Mouse (Mus musculus): ENCODE measurements around the gene Olfr1314.

The Olfr1314 gene

DNA sequence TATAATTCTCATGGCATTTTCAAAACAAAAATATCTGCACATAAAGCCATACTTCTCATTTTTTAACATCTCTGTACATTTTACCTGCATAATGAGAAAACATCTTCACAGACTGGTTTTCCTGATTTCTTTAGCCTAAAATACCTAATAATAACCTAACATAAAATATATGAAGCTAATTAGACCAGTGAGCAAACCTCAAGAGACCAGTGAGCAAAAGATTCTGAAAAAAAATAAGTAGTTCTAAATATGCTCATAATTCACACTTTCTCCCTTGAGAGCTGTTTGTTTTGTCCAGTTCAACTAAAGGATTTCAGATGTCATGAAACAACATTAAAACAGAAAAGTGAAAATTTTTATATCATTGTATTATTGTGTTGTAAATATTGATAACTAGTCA is at the start of gene Olfr1314:
Olfr1314 (minus strand) TSS at position 101 of the 400 bp plus-strand sequence.
- DNase-seq, result no peak

DNA sequence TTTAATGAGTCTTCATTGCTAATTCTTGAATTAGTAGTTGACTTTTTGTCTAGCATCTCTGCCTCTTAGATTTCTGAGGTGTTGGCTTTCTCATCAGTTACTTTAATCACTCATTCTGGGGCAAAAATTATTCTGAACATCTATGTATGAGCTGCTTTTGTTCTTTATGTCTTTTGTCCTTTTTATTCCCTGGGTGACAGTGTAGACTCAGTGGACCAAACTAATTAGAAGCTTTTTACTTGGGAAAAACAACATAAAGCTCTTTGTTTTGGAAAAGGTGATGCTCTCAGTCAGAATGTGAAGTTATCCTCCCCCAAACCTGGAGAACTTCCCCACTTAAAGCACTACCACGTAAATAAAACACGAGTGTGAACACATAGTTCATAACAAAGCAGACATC is 43.4 kb upstream of the Olfr1314 start, which contains the start of gene Olfr1317:
Olfr1317 (plus strand) TSS at position 301 of the 400 bp plus-strand sequence.
- DNase-seq, result no peak

DNA sequence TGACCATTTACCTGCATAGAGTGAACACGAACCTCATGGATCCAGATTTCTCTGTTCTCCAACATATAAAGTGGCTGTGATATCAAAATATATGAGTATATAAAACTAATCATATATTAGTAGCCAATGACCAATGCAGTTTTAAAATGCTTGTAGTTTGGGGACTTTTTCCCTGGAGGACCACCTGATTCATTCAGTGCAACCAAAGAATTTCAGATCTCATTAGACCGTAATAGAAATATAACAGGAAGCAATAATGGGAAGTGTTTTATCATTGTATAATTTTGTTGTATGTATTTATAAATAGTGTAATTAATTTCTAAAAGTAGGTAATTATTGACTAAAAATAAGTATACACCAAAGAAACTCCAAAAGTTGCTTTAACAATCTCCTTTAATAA is 38.3 kb upstream of the Olfr1314 start, which contains the start of gene Olfr1316:
Olfr1316 (minus strand) TSS at position 101 of the 400 bp plus-strand sequence.
- no peak for DNase-seq

DNA sequence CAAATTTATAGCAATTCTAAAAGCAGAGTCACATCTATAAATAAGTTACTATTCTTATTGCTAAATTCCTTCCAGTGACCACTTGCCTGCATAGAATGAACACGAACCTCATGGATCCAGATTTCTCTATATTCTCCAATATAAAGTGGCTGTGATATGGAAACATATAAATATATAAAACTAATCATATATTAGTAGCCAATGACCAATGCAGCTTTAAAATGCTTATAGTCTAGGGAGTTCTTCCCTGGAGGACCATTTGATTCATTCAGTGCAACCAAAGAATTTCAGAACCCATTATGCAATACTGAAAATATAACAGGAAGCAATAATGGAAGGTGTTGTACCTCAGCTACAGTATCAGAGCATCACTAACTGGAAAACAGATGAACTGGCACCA is 18.8 kb upstream of the Olfr1314 start, which contains the start of gene Olfr1315-ps1:
Olfr1315-ps1 (minus strand) TSS at position 101 of the 400 bp plus-strand sequence.
- no peak for DNase-seq

DNA sequence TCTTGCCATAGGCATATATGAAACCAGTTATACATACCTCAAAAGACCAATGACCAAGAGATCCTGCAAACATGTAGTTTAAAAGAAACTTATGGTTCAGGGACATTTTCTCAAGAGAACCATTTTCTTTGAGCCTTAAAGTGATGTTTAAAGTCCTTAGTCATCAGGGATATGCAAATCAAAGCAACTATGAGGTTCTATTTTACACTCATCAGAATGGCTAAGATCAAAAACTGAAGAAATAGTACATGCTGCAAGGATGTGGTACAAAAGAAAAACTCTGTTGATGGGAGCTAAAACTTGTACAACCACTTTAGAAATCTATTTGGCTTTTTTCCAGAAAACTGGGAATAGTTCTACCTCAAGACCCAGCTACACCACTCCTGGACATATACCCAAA is 18.8 kb downstream of the Olfr1314 start, which contains the start of gene Olfr1313:
Olfr1313 (minus strand) TSS at position 101 of the 400 bp plus-strand sequence.
- no peak for DNase-seq

DNA sequence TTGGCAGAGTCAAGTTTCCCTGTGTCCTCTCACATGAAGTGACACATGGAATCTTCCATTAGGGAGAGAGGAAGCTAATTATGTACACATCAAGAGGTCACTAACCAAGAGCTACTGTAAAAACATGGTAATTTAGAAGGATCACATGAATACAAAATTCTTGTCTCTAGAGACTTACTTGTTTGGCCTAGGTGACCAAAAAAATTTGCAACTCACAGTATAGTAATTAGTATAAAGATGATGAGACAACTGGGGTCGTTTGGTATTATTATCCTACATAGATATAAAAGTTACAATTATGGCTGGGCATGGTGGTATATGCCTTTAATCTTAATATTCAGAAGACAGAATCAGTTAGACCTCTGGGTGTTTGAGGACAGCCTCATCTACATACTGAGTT is 46.4 kb downstream of the Olfr1314 start, which contains the start of gene Olfr1312:
Olfr1312 (minus strand) TSS at position 101 of the 400 bp plus-strand sequence.
- no peak for DNase-seq
